Mouse (Mus musculus): ENCODE measurements around the gene Klc4.
A peak's percentile ranks its signal among the peaks of the same experiment; 100 is the strongest.

The Klc4 gene

GRCm38 (mm10) chr17:46645561-46646321, at the start of gene Klc4, which contains the start of gene Mrpl2:
TSS of gene Klc4 (minus strand) at chr17:46646022.
TSS of gene Mrpl2 (plus strand) at chr17:46646229.
- peak; percentile 97 for DNase-seq (ENCODE audit: low spot score)

- no peak for DNase-seq (ENCODE audit: low spot score)
Observed at GRCm38 (mm10) chr17:46694517-46695063, 48.8 kb upstream of the Klc4 start.

GRCm38 (mm10) chr17:46691390-46691789, 45.6 kb upstream of the Klc4 start:
- no peak for DNase-seq (ENCODE audit: low spot score)

- no peak for DNase-seq (ENCODE audit: low spot score)
Observed at GRCm38 (mm10) chr17:46690665-46691064, 44.8 kb upstream of the Klc4 start.

GRCm38 (mm10) chr17:46685913-46686312, 40.1 kb upstream of the Klc4 start:
- DNase-seq (ENCODE audit: low spot score), result no peak

- DNase-seq (ENCODE audit: low spot score), result no peak
Observed at GRCm38 (mm10) chr17:46682654-46683389, 37.0 kb upstream of the Klc4 start.

- no peak for DNase-seq (ENCODE audit: low spot score)
Observed at GRCm38 (mm10) chr17:46681466-46682118, 35.8 kb upstream of the Klc4 start.

GRCm38 (mm10) chr17:46680760-46681373, 35.0 kb upstream of the Klc4 start, which contains the start of gene Klhdc3:
TSS of gene Klhdc3 (minus strand) at chr17:46680914.
- peak; percentile 94 for DNase-seq (ENCODE audit: low spot score)

- DNase-seq (ENCODE audit: low spot score), result no peak
Observed at GRCm38 (mm10) chr17:46679843-46680759, 34.3 kb upstream of the Klc4 start.

GRCm38 (mm10) chr17:46678911-46679310, 33.1 kb upstream of the Klc4 start:
- no peak for DNase-seq (ENCODE audit: low spot score)

- DNase-seq (ENCODE audit: low spot score), result no peak
Observed at GRCm38 (mm10) chr17:46678416-46678815, 32.6 kb upstream of the Klc4 start, which contains the start of gene Mea1. TSS of gene Mea1 (plus strand) at chr17:46678793.

- DNase-seq (ENCODE audit: low spot score), result no peak
Observed at GRCm38 (mm10) chr17:46674530-46675283, 28.9 kb upstream of the Klc4 start.

GRCm38 (mm10) chr17:46673850-46674529, 28.2 kb upstream of the Klc4 start, which contains the start of gene Rrp36:
TSS of gene Rrp36 (minus strand) at chr17:46674352.
- DNase-seq (ENCODE audit: low spot score), result peak; percentile 82

GRCm38 (mm10) chr17:46669911-46670310, 24.1 kb upstream of the Klc4 start:
- no peak for DNase-seq (ENCODE audit: low spot score)

- DNase-seq (ENCODE audit: low spot score), result no peak
Observed at GRCm38 (mm10) chr17:46667712-46668111, 21.9 kb upstream of the Klc4 start.

- no peak for DNase-seq (ENCODE audit: low spot score)
Observed at GRCm38 (mm10) chr17:46662730-46663129, 16.9 kb upstream of the Klc4 start.

- no peak for DNase-seq (ENCODE audit: low spot score)
Observed at GRCm38 (mm10) chr17:46661981-46662380, 16.2 kb upstream of the Klc4 start.

GRCm38 (mm10) chr17:46661351-46661750, 15.5 kb upstream of the Klc4 start:
- no peak for DNase-seq (ENCODE audit: low spot score)

- no peak for DNase-seq (ENCODE audit: low spot score)
Observed at GRCm38 (mm10) chr17:46656054-46656453, 10.2 kb upstream of the Klc4 start.

Data from left cerebral cortex, adult 11 months (tissue).